Mouse (Mus musculus): ENCODE measurements around the gene Mink1. TPM values are rescaled to one million over a fixed set of nuclear protein-coding genes. Genes with fewer than 3 reads are reported as not detected.

Mink1 gene
- polyA plus RNA-seq, 1 experiment from 2014 or later, result 12.7 TPM

DNA sequence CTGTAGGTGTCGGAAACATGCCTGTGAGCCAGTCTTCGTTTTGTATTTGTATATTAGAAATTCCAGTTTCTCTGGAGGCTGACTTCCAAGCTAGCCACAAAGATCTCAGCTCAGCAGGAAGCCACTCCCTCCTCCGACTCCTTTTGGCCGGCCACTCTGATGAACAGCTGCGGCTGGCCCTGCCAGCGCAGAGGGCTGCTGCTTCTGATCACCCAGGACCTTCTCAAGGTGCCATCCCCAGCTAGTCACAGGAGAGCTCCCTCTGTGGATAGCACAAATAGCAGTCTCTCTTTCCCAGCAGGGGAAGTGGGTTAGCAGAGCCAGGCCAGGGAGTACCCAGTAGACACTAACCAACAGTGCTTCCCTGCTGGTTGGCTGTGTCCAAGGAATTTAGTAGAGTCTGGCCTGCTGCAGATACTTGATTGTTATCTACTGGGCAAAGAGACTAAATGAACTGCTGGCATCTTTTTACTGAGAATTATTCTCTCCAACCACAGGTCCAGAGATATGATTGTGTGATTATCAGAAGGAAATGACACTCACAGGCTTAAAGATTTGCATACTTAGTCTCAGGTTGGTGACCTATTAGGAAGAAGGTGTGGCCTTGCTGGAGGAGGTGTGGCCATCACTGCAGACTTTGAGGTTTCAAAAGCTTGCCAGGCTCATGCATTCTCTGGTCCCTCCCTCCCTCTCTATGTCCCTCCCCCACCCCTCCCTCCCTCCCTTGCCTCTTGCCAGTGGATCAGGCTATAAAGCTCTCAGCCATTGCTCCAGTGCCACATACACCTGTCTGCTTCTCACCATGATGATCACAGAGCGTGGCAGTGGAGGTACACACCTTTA, 59.5 kb downstream of the Mink1 start:
- Histone ChIP-seq H3K9me3 (ENCODE audit: control insufficient read depth, low read length) (no peaks in the 10 kb centered on the region), H3K4me3 (ENCODE audit: control insufficient read depth in 1 of 2, insufficient read depth in 1 of 2, low read depth in 1 of 2, low read length in 2 of 2) (no peak overlapping the region), H3K4me2 (ENCODE audit: low read length) (no peak overlapping the region), H3K9ac (ENCODE audit: low read length) (no peak overlapping the region), H3K27ac (replicated peaks in 1 of 2; ENCODE audit: control insufficient read depth in 1 of 2, insufficient read depth in 1 of 2, low read depth in 2 of 2, low read length in 2 of 2) (no peak overlapping the region), H3K36me3 (ENCODE audit: control insufficient read depth, insufficient read depth, low read length) (no peaks in the 10 kb centered on the region), H3K4me1 (ENCODE audit: control insufficient read depth in 2 of 2, insufficient read depth in 2 of 2, low read length in 2 of 2) (peaks cover 0 to 2% of the 10 kb centered on the region in 2 experiments; a peak in 1 of 4 replicates), H3K27me3 (ENCODE audit: control insufficient read depth, insufficient read depth, low read length) (no peaks in the 10 kb centered on the region)
- ATAC-seq (ENCODE audit: insufficient number of reproducible peaks, insufficient read depth, low FRiP score, low read depth), result no peak
- WGBS, result 33% methylated on average over 7 of the region's 7 CpGs

- Histone ChIP-seq H3K4me2 (ENCODE audit: low read length) (no peak overlapping the region), H3K4me3 (ENCODE audit: control insufficient read depth in 1 of 2, insufficient read depth in 1 of 2, low read depth in 1 of 2, low read length in 2 of 2) (no peak overlapping the region), H3K27ac (replicated peaks in 1 of 2; ENCODE audit: control insufficient read depth in 1 of 2, insufficient read depth in 1 of 2, low read depth in 2 of 2, low read length in 2 of 2) (no peak overlapping the region), H3K27me3 (ENCODE audit: control insufficient read depth, insufficient read depth, low read length) (no peaks in the 10 kb centered on the region), H3K4me1 (ENCODE audit: control insufficient read depth in 2 of 2, insufficient read depth in 2 of 2, low read length in 2 of 2) (peaks cover 0 to 2% of the 10 kb centered on the region in 2 experiments; a peak in 1 of 4 replicates), H3K9ac (ENCODE audit: low read length) (no peak overlapping the region), H3K9me3 (ENCODE audit: control insufficient read depth, low read length) (no peaks in the 10 kb centered on the region), H3K36me3 (ENCODE audit: control insufficient read depth, insufficient read depth, low read length) (no peaks in the 10 kb centered on the region)
- no peak for ATAC-seq (ENCODE audit: insufficient number of reproducible peaks, insufficient read depth, low FRiP score, low read depth)
- 58% methylated on average over 10 of the region's 10 CpGs for WGBS
These were observed 60.5 kb downstream of the Mink1 start for GRCm38 (mm10) chr11:70623053-70623742.

- no peak overlapping the region for H3K9ac ChIP-seq (ENCODE audit: low read length)
- no peaks in the 10 kb centered on the region for H3K36me3 ChIP-seq (ENCODE audit: control insufficient read depth, insufficient read depth, low read length)
- no peak overlapping the region for H3K27ac ChIP-seq (replicated peaks in 1 of 2; ENCODE audit: control insufficient read depth in 1 of 2, insufficient read depth in 1 of 2, low read depth in 2 of 2, low read length in 2 of 2)
- no peak for ATAC-seq (ENCODE audit: insufficient number of reproducible peaks, insufficient read depth, low FRiP score, low read depth)
- H3K4me3 ChIP-seq (ENCODE audit: control insufficient read depth in 1 of 2, insufficient read depth in 1 of 2, low read depth in 1 of 2, low read length in 2 of 2), result no peak overlapping the region
- no peaks in the 10 kb centered on the region for H3K27me3 ChIP-seq (ENCODE audit: control insufficient read depth, insufficient read depth, low read length)
- peaks cover 0 to 2% of the 10 kb centered on the region in 2 experiments; a peak in 1 of 4 replicates for H3K4me1 ChIP-seq (ENCODE audit: control insufficient read depth in 2 of 2, insufficient read depth in 2 of 2, low read length in 2 of 2)
- H3K9me3 ChIP-seq (ENCODE audit: control insufficient read depth, low read length), result no peaks in the 10 kb centered on the region
- WGBS, result 48% methylated on average over 4 of the region's 4 CpGs
- H3K4me2 ChIP-seq (ENCODE audit: low read length), result no peak overlapping the region
These were observed 62.8 kb downstream of the Mink1 start for GRCm38 (mm10) chr11:70625473-70625872.

- WGBS, result 85% methylated on average over 4 of the region's 4 CpGs
- Histone ChIP-seq H3K27me3 (ENCODE audit: control insufficient read depth, insufficient read depth, low read length) (no peaks in the 10 kb centered on the region), H3K4me2 (ENCODE audit: low read length) (no peak overlapping the region), H3K36me3 (ENCODE audit: control insufficient read depth, insufficient read depth, low read length) (no peaks in the 10 kb centered on the region), H3K9me3 (ENCODE audit: control insufficient read depth, low read length) (no peaks in the 10 kb centered on the region), H3K4me3 (ENCODE audit: control insufficient read depth in 1 of 2, insufficient read depth in 1 of 2, low read depth in 1 of 2, low read length in 2 of 2) (no peak overlapping the region), H3K27ac (replicated peaks in 1 of 2; ENCODE audit: control insufficient read depth in 1 of 2, insufficient read depth in 1 of 2, low read depth in 2 of 2, low read length in 2 of 2) (no peak overlapping the region), H3K4me1 (ENCODE audit: control insufficient read depth in 2 of 2, insufficient read depth in 2 of 2, low read length in 2 of 2) (peaks cover 0 to 2% of the 10 kb centered on the region in 2 experiments; a peak in 1 of 4 replicates), H3K9ac (ENCODE audit: low read length) (no peak overlapping the region)
- no peak for ATAC-seq (ENCODE audit: insufficient number of reproducible peaks, insufficient read depth, low FRiP score, low read depth)
These were observed 64.2 kb downstream of the Mink1 start for GRCm38 (mm10) chr11:70626877-70627276.

GRCm38 (mm10) chr11:70628431-70628830, 65.8 kb downstream of the Mink1 start:
- Histone ChIP-seq H3K9me3 (ENCODE audit: control insufficient read depth, low read length) (no peaks in the 10 kb centered on the region), H3K27ac (replicated peaks in 1 of 2; ENCODE audit: control insufficient read depth in 1 of 2, insufficient read depth in 1 of 2, low read depth in 2 of 2, low read length in 2 of 2) (no peak overlapping the region), H3K4me1 (ENCODE audit: control insufficient read depth in 2 of 2, insufficient read depth in 2 of 2, low read length in 2 of 2) (no peaks in the 10 kb centered on the region), H3K27me3 (ENCODE audit: control insufficient read depth, insufficient read depth, low read length) (no peaks in the 10 kb centered on the region), H3K36me3 (ENCODE audit: control insufficient read depth, insufficient read depth, low read length) (no peaks in the 10 kb centered on the region), H3K4me3 (ENCODE audit: control insufficient read depth in 1 of 2, insufficient read depth in 1 of 2, low read depth in 1 of 2, low read length in 2 of 2) (no peak overlapping the region), H3K4me2 (ENCODE audit: low read length) (no peak overlapping the region), H3K9ac (ENCODE audit: low read length) (no peak overlapping the region)
- WGBS, result 61% methylated on average over 2 of the region's 2 CpGs
- no peak for ATAC-seq (ENCODE audit: insufficient number of reproducible peaks, insufficient read depth, low FRiP score, low read depth)

GRCm38 (mm10) chr11:70629557-70629956, 66.9 kb downstream of the Mink1 start:
- no peak for ATAC-seq (ENCODE audit: insufficient number of reproducible peaks, insufficient read depth, low FRiP score, low read depth)
- H3K27me3 ChIP-seq (ENCODE audit: control insufficient read depth, insufficient read depth, low read length), result no peaks in the 10 kb centered on the region
- H3K9ac ChIP-seq (ENCODE audit: low read length), result no peak overlapping the region
- no peaks in the 10 kb centered on the region for H3K9me3 ChIP-seq (ENCODE audit: control insufficient read depth, low read length)
- no peaks in the 10 kb centered on the region for H3K4me1 ChIP-seq (ENCODE audit: control insufficient read depth in 2 of 2, insufficient read depth in 2 of 2, low read length in 2 of 2)
- H3K27ac ChIP-seq (replicated peaks in 1 of 2; ENCODE audit: control insufficient read depth in 1 of 2, insufficient read depth in 1 of 2, low read depth in 2 of 2, low read length in 2 of 2), result no peak overlapping the region
- no peak overlapping the region for H3K4me2 ChIP-seq (ENCODE audit: low read length)
- H3K4me3 ChIP-seq (ENCODE audit: control insufficient read depth in 1 of 2, insufficient read depth in 1 of 2, low read depth in 1 of 2, low read length in 2 of 2), result no peak overlapping the region
- WGBS, result 51% methylated on average over 5 of the region's 5 CpGs
- H3K36me3 ChIP-seq (ENCODE audit: control insufficient read depth, insufficient read depth, low read length), result no peaks in the 10 kb centered on the region

- 53% methylated on average over 7 of the region's 7 CpGs for WGBS
- no peak for ATAC-seq (ENCODE audit: insufficient number of reproducible peaks, insufficient read depth, low FRiP score, low read depth)
- Histone ChIP-seq H3K4me2 (ENCODE audit: low read length) (no peak overlapping the region), H3K27ac (replicated peaks in 1 of 2; ENCODE audit: control insufficient read depth in 1 of 2, insufficient read depth in 1 of 2, low read depth in 2 of 2, low read length in 2 of 2) (no peak overlapping the region), H3K27me3 (ENCODE audit: control insufficient read depth, insufficient read depth, low read length) (no peaks in the 10 kb centered on the region), H3K4me1 (ENCODE audit: control insufficient read depth in 2 of 2, insufficient read depth in 2 of 2, low read length in 2 of 2) (no peaks in the 10 kb centered on the region), H3K36me3 (ENCODE audit: control insufficient read depth, insufficient read depth, low read length) (no peaks in the 10 kb centered on the region), H3K4me3 (ENCODE audit: control insufficient read depth in 1 of 2, insufficient read depth in 1 of 2, low read depth in 1 of 2, low read length in 2 of 2) (no peak overlapping the region), H3K9ac (ENCODE audit: low read length) (no peak overlapping the region), H3K9me3 (ENCODE audit: control insufficient read depth, low read length) (no peaks in the 10 kb centered on the region)
These were observed 67.4 kb downstream of the Mink1 start for GRCm38 (mm10) chr11:70630129-70630528.

Measured in heart, embryonic 14.5 days (tissue).